Comparison of ENCODE assay signal across 19 mouse cellular contexts in the genomic region with DNA sequence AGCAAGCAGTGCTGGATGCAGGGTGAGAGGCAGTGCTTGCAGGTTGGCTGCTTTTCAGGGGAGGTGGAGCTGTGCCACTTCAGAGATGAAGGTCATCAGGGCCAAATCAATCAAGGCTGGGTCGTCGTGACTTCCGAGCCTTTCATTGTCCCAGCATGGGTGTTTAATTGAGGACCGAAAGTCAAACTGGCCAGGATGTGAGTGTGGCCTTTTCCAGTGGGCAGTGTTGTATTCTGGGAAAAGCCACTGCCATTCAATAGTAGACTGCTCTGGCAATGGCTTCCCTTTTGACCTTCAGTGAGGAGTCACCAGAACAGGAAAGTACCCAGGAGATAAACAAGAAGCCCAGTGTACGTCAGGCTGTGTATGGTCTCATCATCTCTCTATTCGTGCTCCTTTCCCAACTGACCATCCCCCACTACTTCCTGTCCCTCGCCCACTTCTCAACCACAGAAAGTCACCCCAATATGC. TPM values are rescaled to one million over a fixed set of nuclear protein-coding genes. Genes with fewer than 3 reads are reported as not detected.
DNase-seq lines count a peak whose midpoint lies in the region; ATAC-seq and TF ChIP-seq lines count a peak whose summit lies in the region.
"Had no signal": no experiment of that assay in that cellular context is flagged by ENCODE, and none has a peak within 500 bp of the region (broad histone marks: within the 10 kb centered on the region; RNA-seq: fewer than 3 reads in every experiment).

No protein-coding gene starts in this region.

- ATAC-seq in heart, embryonic 16.5 days (replicated peaks; ENCODE audit: extremely low read depth, insufficient read depth, low FRiP score): no peak
- ATAC-seq in forebrain, embryonic 16.5 days: no peak
- ATAC-seq: forebrain, embryonic 14.5 days; midbrain, embryonic 16.5 days had no signal

- peak overlapping the region; percentile 30; the same call in 1 of the 2 replicates for H3K27ac ChIP-seq in heart, embryonic 16.5 days (ENCODE audit: low read length)
- no peak overlapping the region for H3K27ac ChIP-seq in ES-Bruce4 (ENCODE audit: insufficient read depth, low read length)
- H3K27ac ChIP-seq in forebrain, embryonic 16.5 days (ENCODE audit: low read length): no peak overlapping the region
- H3K27ac ChIP-seq: embryonic facial prominence, embryonic 10.5 days; hindbrain, embryonic 15.5 days; limb, embryonic 12.5 days had no signal

- no peak overlapping the region for H3K4me2 ChIP-seq in heart, embryonic 16.5 days (ENCODE audit: low read depth, low read length)
- H3K4me2 ChIP-seq in forebrain, embryonic 16.5 days (ENCODE audit: low read length): no peak overlapping the region
- H3K4me2 ChIP-seq: hindbrain, embryonic 15.5 days; limb, embryonic 12.5 days had no signal

- no peak overlapping the region for H3K9ac ChIP-seq in heart, embryonic 16.5 days (ENCODE audit: low read length)
- no peak overlapping the region for H3K9ac ChIP-seq in ES-Bruce4 (ENCODE audit: low read depth, poor library complexity, severe bottlenecking)
- no peak overlapping the region for H3K9ac ChIP-seq in forebrain, embryonic 16.5 days (replicated peaks; ENCODE audit: low read depth, low read length)
- H3K9ac ChIP-seq: hindbrain, embryonic 15.5 days; limb, embryonic 12.5 days had no signal

- no peak for TF ChIP-seq POLR2A in lung, adult 2 months (IDR thresholded peaks at IDR 0.05; ENCODE audit: borderline replicate concordance, extremely low read depth, low read depth, low read length)
- TF ChIP-seq POLR2A in ES-Bruce4 (IDR thresholded peaks at IDR 0.05; ENCODE audit: insufficient read depth, low read length): no peak

- H3K36me3 ChIP-seq in heart, embryonic 16.5 days (ENCODE audit: control insufficient read depth, insufficient read depth): peaks cover 43% of the 10 kb centered on the region
- peaks cover 28% of the 10 kb centered on the region for H3K36me3 ChIP-seq in ES-Bruce4 (ENCODE audit: control insufficient read depth, insufficient read depth, low read length, poor library complexity, severe bottlenecking)
- peaks cover 25% of the 10 kb centered on the region for H3K36me3 ChIP-seq in forebrain, embryonic 16.5 days (ENCODE audit: control insufficient read depth, insufficient read depth)

- H3K4me1 ChIP-seq in heart, embryonic 16.5 days (ENCODE audit: control insufficient read depth, insufficient read depth, low read length): peaks cover 16% of the 10 kb centered on the region
- H3K4me1 ChIP-seq in lung, adult 2 months (ENCODE audit: control insufficient read depth, insufficient read depth, low read length): peaks cover 5% of the 10 kb centered on the region
- H3K4me1 ChIP-seq in ES-Bruce4 (ENCODE audit: control insufficient read depth, insufficient read depth, low read length): peaks cover 2% of the 10 kb centered on the region
- no peaks in the 10 kb centered on the region for H3K4me1 ChIP-seq in forebrain, embryonic 16.5 days (replicated peaks; ENCODE audit: control insufficient read depth, insufficient read depth, low read length)
- H3K4me1 ChIP-seq: hindbrain, embryonic 15.5 days; limb, embryonic 12.5 days had no signal

- H3K9me3 ChIP-seq in heart, embryonic 16.5 days (replicated peaks; ENCODE audit: control insufficient read depth, low read length): no peaks in the 10 kb centered on the region
- no peaks in the 10 kb centered on the region for H3K9me3 ChIP-seq in ES-Bruce4 (replicated peaks; ENCODE audit: control insufficient read depth, insufficient read depth, low read length, poor library complexity, severe bottlenecking)
- H3K9me3 ChIP-seq in forebrain, embryonic 16.5 days (ENCODE audit: control insufficient read depth, low read length): no peaks in the 10 kb centered on the region
- H3K9me3 ChIP-seq: embryonic facial prominence, embryonic 10.5 days; hindbrain, embryonic 15.5 days; limb, embryonic 12.5 days had no signal

- H3K27me3 ChIP-seq in heart, embryonic 16.5 days (ENCODE audit: control insufficient read depth, insufficient read depth, low read length): no peaks in the 10 kb centered on the region
- H3K27me3 ChIP-seq in ES-Bruce4 (ENCODE audit: control insufficient read depth, insufficient read depth, low read length, poor library complexity, severe bottlenecking): no peaks in the 10 kb centered on the region
- no peaks in the 10 kb centered on the region for H3K27me3 ChIP-seq in forebrain, embryonic 16.5 days (replicated peaks; ENCODE audit: control insufficient read depth, insufficient read depth, low read length)
- H3K27me3 ChIP-seq: hindbrain, embryonic 15.5 days; limb, embryonic 12.5 days had no signal

- 49% methylated on average over 7 of the region's 7 CpGs for WGBS in heart, embryonic 16.5 days
- WGBS in lung, adult 2 months: 36% methylated on average over 7 of the region's 7 CpGs
- 87% methylated on average over 7 of the region's 7 CpGs for WGBS in forebrain, embryonic 16.5 days

- 0 out of 2 replicates have a peak, but pooled peaks have one; percentile 10 for TF ChIP-seq EP300 in ES-Bruce4 (IDR thresholded peaks at IDR 0.05; ENCODE audit: insufficient read depth, low read depth, low read length)

- TF ChIP-seq CTCF in lung, adult 2 months (IDR thresholded peaks at IDR 0.05; ENCODE audit: insufficient read depth, low read length): no peak
- TF ChIP-seq CTCF in ES-Bruce4 (IDR thresholded peaks at IDR 0.05; ENCODE audit: low read depth, low read length): no peak

- no peak overlapping the region for H3K4me3 ChIP-seq in heart, embryonic 16.5 days (ENCODE audit: low read length)
- H3K4me3 ChIP-seq in lung, adult 2 months (replicated peaks; ENCODE audit: extremely low read depth, low read depth, low read length): no peak overlapping the region
- no peak overlapping the region for H3K4me3 ChIP-seq in ES-Bruce4 (ENCODE audit: low read depth, low read length)
- H3K4me3 ChIP-seq in forebrain, embryonic 16.5 days (replicated peaks; ENCODE audit: low read length): no peak overlapping the region
- H3K4me3 ChIP-seq: embryonic facial prominence, embryonic 10.5 days; hindbrain, embryonic 15.5 days; limb, embryonic 12.5 days had no signal

- no peak for DNase-seq in heart, adult 18-20 months
- DNase-seq in lung, postnatal 10 days: peak; percentile 6
- no peak for DNase-seq in lung, adult 2 months
- DNase-seq in induced T-regulatory cell, adult 2 months (ENCODE audit: low read depth): peak; percentile 90
- no peak for DNase-seq in urinary bladder, postnatal 36 days (ENCODE audit: low spot score in 2 of 2)
- DNase-seq: cerebellum, adult 2 months; kidney, adult 18-20 months; kidney, postnatal 36 days; layer of hippocampus, adult 9-11 months; lung, adult 18-20 months; right cerebral cortex, postnatal 25 days had no signal

RNA-seq across cellular contexts. Expression of a gene that starts 28.0 kb away (rescaled TPM):
- 29.9 and 31.6 TPM in 2 replicates for polyA plus RNA-seq in heart, embryonic 16.5 days (2015; fragmentation: Nextera tagmentation; extraction: Ambion mirVana)
- 10 to 100 TPM; 26.2 to 27.4 TPM for total RNA-seq in heart, adult 18-20 months (2021)
- polyA plus RNA-seq in lung, adult 2 months (2012; rRNA removed): 20.8 and 24.4 TPM in 2 replicates
- 71.9 and 72.5 TPM in 2 replicates for polyA plus RNA-seq in ES-Bruce4 (2011; ENCODE audit: insufficient read depth, insufficient read length, low read depth, missing spikeins)
- 39.5 and 42.2 TPM in 2 replicates for polyA plus RNA-seq in forebrain, embryonic 16.5 days (2015; fragmentation: Nextera tagmentation; extraction: Ambion mirVana)

RNA-seq across cellular contexts. Expression of a gene that starts 38.3 kb away (rescaled TPM):
- polyA plus RNA-seq in heart, embryonic 16.5 days (2015; fragmentation: Nextera tagmentation; extraction: Ambion mirVana): 20.3 and 23.7 TPM in 2 replicates
- total RNA-seq in heart, adult 18-20 months (2021): 10 to 100 TPM; 52.3 to 62.0 TPM
- 39.9 and 47.4 TPM in 2 replicates for polyA plus RNA-seq in lung, adult 2 months (2012; rRNA removed)
- polyA plus RNA-seq in ES-Bruce4 (2011; ENCODE audit: insufficient read depth, insufficient read length, low read depth, missing spikeins): 77.7 and 84.7 TPM in 2 replicates
- 19.7 and 23.2 TPM in 2 replicates for polyA plus RNA-seq in forebrain, embryonic 16.5 days (2015; fragmentation: Nextera tagmentation; extraction: Ambion mirVana)

Comparison
In these comparisons a context has a peak if more than half of its experiments do, and no peak if none do; other contexts are left out.
1. DNase-seq: peak in lung, postnatal 10 days (single experiment) and induced T-regulatory cell, adult 2 months (single experiment); none in heart, adult 18-20 months (0 of 2), lung, adult 2 months (single experiment) and urinary bladder, postnatal 36 days (0 of 2).